Mouse (Mus musculus): ENCODE measurements around the gene Tmppe.

Gene Tmppe

GRCm38 (mm10) chr9:114442225-114442624 lies 41.3 kb downstream of the Tmppe start:
- DNase-seq (ENCODE audit: low read depth, low spot score): no peak

DNA sequence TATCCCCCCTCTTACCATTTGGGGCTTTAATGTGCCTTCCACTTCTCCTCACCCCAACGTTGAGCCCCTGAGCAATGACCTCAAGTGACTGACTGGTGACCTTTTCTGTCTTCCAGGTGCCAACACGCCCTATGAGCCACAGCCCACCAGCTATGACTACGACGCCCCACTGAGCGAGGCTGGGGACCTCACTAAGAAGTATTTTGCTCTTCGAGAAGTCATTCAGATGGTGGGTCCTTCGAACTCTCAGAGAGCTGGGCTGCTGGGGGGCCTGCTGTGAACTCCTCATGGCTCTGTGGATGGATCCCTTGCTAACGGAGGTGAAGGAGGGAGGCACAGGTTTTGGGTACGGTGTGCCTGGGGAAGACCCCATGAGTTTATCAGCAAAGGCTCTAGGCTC lies 42.0 kb downstream of the Tmppe start:
- DNase-seq (ENCODE audit: low read depth, low spot score): no peak

GRCm38 (mm10) chr9:114443351-114443750 lies 42.4 kb downstream of the Tmppe start:
- DNase-seq (ENCODE audit: low read depth, low spot score): no peak

- DNase-seq (ENCODE audit: low read depth, low spot score): no peak
Measured at GRCm38 (mm10) chr9:114446887-114447286, 46.0 kb downstream of the Tmppe start.

DNA sequence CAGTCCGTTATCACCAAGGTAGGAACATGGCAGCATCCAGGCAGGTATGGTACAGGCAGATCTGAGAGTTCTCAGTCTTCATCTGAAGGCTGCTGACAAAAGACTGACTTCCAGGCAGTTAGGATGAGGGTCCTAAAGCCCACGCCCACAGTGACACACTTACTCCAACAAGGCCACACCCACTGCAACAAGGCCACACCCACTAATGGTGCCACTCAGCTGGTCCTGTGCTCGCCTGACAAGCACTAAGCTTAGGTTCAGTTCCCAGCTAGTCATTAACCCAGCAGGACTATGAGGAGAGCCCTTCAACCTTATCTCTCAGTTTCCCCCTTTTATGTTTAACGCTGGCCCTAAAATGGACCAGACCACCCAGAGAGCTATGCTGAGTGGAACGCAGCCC lies 47.8 kb downstream of the Tmppe start:
- peak; percentile 71 for DNase-seq (ENCODE audit: low read depth, low spot score)

- no peak for DNase-seq (ENCODE audit: low read depth, low spot score)
Measured at GRCm38 (mm10) chr9:114449120-114449754, 48.3 kb downstream of the Tmppe start.

GRCm38 (mm10) chr9:114451615-114452014 lies 50.7 kb downstream of the Tmppe start:
- no peak for DNase-seq (ENCODE audit: low read depth, low spot score)

- DNase-seq (ENCODE audit: low read depth, low spot score): no peak
Measured at GRCm38 (mm10) chr9:114452418-114452817, 51.5 kb downstream of the Tmppe start.

- no peak for DNase-seq (ENCODE audit: low read depth, low spot score)
Measured at GRCm38 (mm10) chr9:114455420-114455819, 54.5 kb downstream of the Tmppe start.

Measured in ZHBTc4 (cell line).